Mouse (Mus musculus) forebrain, embryonic 16.5 days (tissue): ENCODE data around the gene Trappc6a. TPM values are rescaled to one million over a fixed set of nuclear protein-coding genes. Genes with fewer than 3 reads are reported as not detected.
A peak's percentile ranks its signal among the peaks of the same experiment; 100 is the strongest.

ENCODE experiments used
- ATAC-seq: fragments of 200-750 bp; cut with Nextera tagmentation; 2 replicates; pipeline ENCODE4 v1.8.0; 2017; ENCODE audit warnings: mild to moderate bottlenecking, moderate library complexity
- H3K27ac ChIP-seq: fragments of 300-500 bp; sonication (generic); 2 replicates; pipeline ENCODE4 v1.5.1; 2014; ENCODE audit warnings: low read length, control low read depth
- H3K27me3 ChIP-seq: fragments of 300-500 bp; sonication (generic); replicated peaks from 2 replicates; pipeline ENCODE4 v1.6.1; 2014; ENCODE audit warnings: low read length; ENCODE audit not compliant: control insufficient read depth, insufficient read depth
- H3K36me3 ChIP-seq: fragments of 300-500 bp; sonication (generic); 2 replicates; pipeline ENCODE4 v1.6.1; 2014; ENCODE audit not compliant: control insufficient read depth, insufficient read depth
- H3K4me1 ChIP-seq: fragments of 300-500 bp; sonication (generic); replicated peaks from 2 replicates; pipeline ENCODE4 v1.6.1; 2014; ENCODE audit warnings: low read length; ENCODE audit not compliant: control insufficient read depth, insufficient read depth
- H3K4me2 ChIP-seq: fragments of 300-500 bp; sonication (generic); 2 replicates; pipeline ENCODE4 v1.6.1; 2014; ENCODE audit warnings: mild to moderate bottlenecking, low read length, control low read depth
- H3K4me3 ChIP-seq: fragments of 300-500 bp; sonication (generic); replicated peaks from 2 replicates; pipeline ENCODE4 v1.5.1; 2014; ENCODE audit warnings: mild to moderate bottlenecking, low read length, control low read depth
- H3K9ac ChIP-seq: fragments of 300-500 bp; sonication (generic); replicated peaks from 2 replicates; pipeline ENCODE4 v1.6.1; 2014; ENCODE audit warnings: low read depth, low read length, control low read depth
- H3K9me3 ChIP-seq: fragments of 300-500 bp; sonication (generic); 2 replicates; pipeline ENCODE4 v1.6.1; 2016; ENCODE audit warnings: low read length; ENCODE audit not compliant: control insufficient read depth
- WGBS: fragments of 180-500 bp; shearing (Covaris S2); extraction: QIAGEN DNeasy Blood & Tissue Kit; methylation state at CpG from one replicate; pipeline ENCODE4 v1.1.7; 2014; 5-methylcytosine and 5-hydroxymethylcytosine counted together
- polyA plus RNA-seq: library from polyadenylated mRNA; unstranded; fragments of >200 nt; fragmentation: Nextera tagmentation; extraction: Ambion mirVana; gene quantifications from 2 replicates; pipeline ENCODE4 v1.2.1, GENCODE M21; 2015

Gene Trappc6a
- polyA plus RNA-seq, 1 experiment from 2014 or later, result 31.2 TPM

DNA sequence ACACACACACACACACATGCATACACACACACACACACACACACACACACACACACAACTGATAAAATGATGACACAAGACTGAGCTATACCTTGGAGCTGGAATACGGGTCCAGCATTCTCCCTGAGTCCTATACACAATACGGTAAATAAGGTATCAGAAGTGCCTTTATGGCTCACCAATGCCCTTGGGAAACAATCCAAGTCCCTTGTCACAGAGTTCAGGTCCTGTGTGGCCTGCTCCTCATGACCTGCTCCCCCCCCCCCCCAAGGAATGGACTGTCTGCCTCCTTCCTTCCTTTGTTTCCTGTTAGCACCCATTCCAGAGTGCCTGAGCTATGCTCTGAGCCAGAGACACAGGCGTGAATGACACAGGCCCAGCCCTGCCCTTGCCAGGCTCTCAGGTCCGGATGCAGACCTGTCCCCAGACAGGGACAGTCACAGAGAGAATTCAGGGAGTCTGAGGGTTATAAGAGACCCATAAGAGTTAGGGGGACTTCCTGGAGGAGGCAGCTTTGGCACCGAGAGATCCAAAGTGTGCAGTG lies 41.5 kb upstream of the Trappc6a start:
- no peaks in the 10 kb centered on the region for H3K36me3 ChIP-seq
- H3K9ac ChIP-seq, result no peak overlapping the region
- 0 out of 2 replicates have a peak, but pooled peaks cover 2% of the 10 kb centered on the region for H3K4me1 ChIP-seq
- no peak overlapping the region for H3K4me2 ChIP-seq
- no peak overlapping the region for H3K4me3 ChIP-seq
- 66% methylated on average over 5 of the region's 5 CpGs for WGBS
- H3K27ac ChIP-seq, result no peak overlapping the region
- no peak for ATAC-seq
- peaks cover 39% of the 10 kb centered on the region for H3K27me3 ChIP-seq
- no peaks in the 10 kb centered on the region for H3K9me3 ChIP-seq

DNA sequence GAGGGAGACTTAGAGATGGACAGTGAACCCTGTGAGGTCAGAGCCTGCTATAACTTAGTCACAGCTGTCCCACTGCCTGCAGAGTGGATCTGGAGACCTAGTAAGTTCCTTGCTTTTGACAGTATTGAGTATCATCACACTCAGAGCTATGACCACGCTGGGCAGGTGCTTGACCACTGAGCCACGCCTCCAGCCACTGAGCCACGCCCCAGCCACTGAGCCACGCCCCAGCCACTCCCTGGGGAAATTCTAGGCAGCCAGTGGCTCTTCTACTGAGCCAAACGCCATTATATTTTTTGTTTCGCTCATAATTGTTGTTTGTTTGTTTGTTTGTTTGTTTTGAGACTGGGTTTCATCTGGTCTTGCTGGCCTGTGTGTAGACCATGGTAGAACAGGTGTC lies 40.6 kb upstream of the Trappc6a start:
- ATAC-seq, result no peak
- Histone ChIP-seq H3K9me3 (no peaks in the 10 kb centered on the region), H3K9ac (no peak overlapping the region), H3K4me1 (0 out of 2 replicates have a peak, but pooled peaks cover 2% of the 10 kb centered on the region), H3K27ac (no peak overlapping the region), H3K4me2 (no peak overlapping the region), H3K36me3 (no peaks in the 10 kb centered on the region), H3K27me3 (peaks cover 48% of the 10 kb centered on the region), H3K4me3 (no peak overlapping the region)
- 32% methylated on average over 6 of the region's 6 CpGs for WGBS

- ATAC-seq, result no peak
- Histone ChIP-seq H3K9me3 (no peaks in the 10 kb centered on the region), H3K4me1 (0 out of 2 replicates have a peak, but pooled peaks cover 2% of the 10 kb centered on the region), H3K9ac (no peak overlapping the region), H3K4me3 (no peak overlapping the region), H3K27ac (no peak overlapping the region), H3K36me3 (no peaks in the 10 kb centered on the region), H3K4me2 (no peak overlapping the region), H3K27me3 (peaks cover 54% of the 10 kb centered on the region)
- WGBS, result 64% methylated on average over 12 of the region's 12 CpGs
Measured at GRCm38 (mm10) chr7:19468279-19468678, 39.9 kb upstream of the Trappc6a start.

DNA sequence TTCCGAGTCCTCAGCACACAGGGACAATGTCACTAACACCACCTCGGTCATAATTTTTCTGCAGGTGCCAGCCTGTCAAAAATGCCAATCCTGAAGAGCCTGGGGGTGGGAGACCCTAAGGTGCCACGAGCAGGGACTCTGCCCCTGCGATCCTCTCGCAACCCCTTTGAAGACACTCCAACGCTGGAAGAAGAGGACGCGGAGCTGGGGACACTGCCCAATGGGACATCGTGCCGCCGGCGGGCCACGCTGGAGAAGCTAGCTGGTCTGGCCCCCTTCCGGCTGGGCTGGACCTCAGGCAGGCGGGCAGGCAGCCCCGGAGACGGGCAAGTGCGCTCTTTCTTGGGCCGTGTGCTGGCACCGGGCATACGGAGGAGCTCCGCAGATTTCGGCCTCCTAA lies 38.8 kb upstream of the Trappc6a start:
- Histone ChIP-seq H3K4me3 (no peak overlapping the region), H3K9me3 (no peaks in the 10 kb centered on the region), H3K4me2 (no peak overlapping the region), H3K4me1 (peaks cover 3% of the 10 kb centered on the region; the same call in 1 of the 2 replicates), H3K27me3 (peaks cover 60% of the 10 kb centered on the region), H3K27ac (no peak overlapping the region), H3K36me3 (no peaks in the 10 kb centered on the region), H3K9ac (no peak overlapping the region)
- WGBS, result 19% methylated on average over 22 of the region's 23 CpGs
- no peak for ATAC-seq

- no peak overlapping the region for H3K27ac ChIP-seq
- no peaks in the 10 kb centered on the region for H3K36me3 ChIP-seq
- H3K27me3 ChIP-seq, result peaks cover 63% of the 10 kb centered on the region
- H3K9me3 ChIP-seq, result no peaks in the 10 kb centered on the region
- H3K4me1 ChIP-seq, result peaks cover 3% of the 10 kb centered on the region; the same call in 1 of the 2 replicates
- no peak overlapping the region for H3K4me3 ChIP-seq
- no peak overlapping the region for H3K9ac ChIP-seq
- 12% methylated on average over 14 of the region's 14 CpGs for WGBS
- no peak overlapping the region for H3K4me2 ChIP-seq
- no peak for ATAC-seq
Measured at GRCm38 (mm10) chr7:19470308-19470707, 37.9 kb upstream of the Trappc6a start.

GRCm38 (mm10) chr7:19472403-19472802 lies 35.8 kb upstream of the Trappc6a start:
- Histone ChIP-seq H3K4me1 (peaks cover 3% of the 10 kb centered on the region; the same call in 1 of the 2 replicates), H3K4me2 (no peak overlapping the region), H3K4me3 (no peak overlapping the region), H3K9me3 (no peaks in the 10 kb centered on the region), H3K27me3 (peaks cover 61% of the 10 kb centered on the region), H3K36me3 (no peaks in the 10 kb centered on the region), H3K9ac (no peak overlapping the region), H3K27ac (no peak overlapping the region)
- WGBS, result 45% methylated on average over 4 of the region's 4 CpGs
- no peak for ATAC-seq

DNA sequence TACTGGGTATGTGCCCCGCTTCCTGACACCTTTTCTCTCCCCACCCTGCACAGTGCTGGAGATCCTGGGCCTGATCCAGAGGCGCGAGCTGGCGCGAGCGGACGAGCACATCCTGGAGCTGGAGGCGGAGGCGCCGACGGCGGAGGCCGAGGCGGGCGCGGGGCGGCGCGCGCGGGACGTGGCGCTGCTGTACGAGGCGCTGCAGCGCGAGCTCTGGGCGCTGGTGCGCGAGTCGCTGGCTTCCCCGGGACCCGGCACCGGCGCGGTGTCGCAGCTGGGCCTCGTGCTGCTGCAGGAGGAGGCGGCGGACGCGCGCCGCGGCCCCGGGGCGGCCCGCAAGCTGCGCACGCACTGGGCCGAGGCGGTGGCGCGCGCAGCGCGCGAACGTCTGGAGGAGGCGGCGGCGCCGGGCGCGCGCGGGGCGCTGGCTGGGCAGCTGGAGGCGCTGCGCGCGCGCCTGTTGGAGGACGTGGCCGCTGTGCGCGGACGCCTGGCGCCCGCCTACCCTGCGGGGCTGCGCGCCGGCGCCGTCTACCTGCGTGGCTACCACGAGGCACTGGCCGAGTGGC lies 34.2 kb upstream of the Trappc6a start:
- Histone ChIP-seq H3K4me2 (peak overlapping the region; percentile 82), H3K9ac (peak overlapping the region; percentile 72), H3K27ac (peak overlapping the region; percentile 66), H3K36me3 (no peaks in the 10 kb centered on the region), H3K27me3 (peaks cover 59% of the 10 kb centered on the region), H3K9me3 (no peaks in the 10 kb centered on the region), H3K4me1 (peaks cover 3% of the 10 kb centered on the region; the same call in 1 of the 2 replicates), H3K4me3 (peak overlapping the region; percentile 53)
- peak; percentile 91 for ATAC-seq
- WGBS, result under 1% methylated on average over 78 of the region's 89 CpGs

- H3K4me3 ChIP-seq, result no peak overlapping the region
- H3K4me2 ChIP-seq, result no peak overlapping the region
- no peaks in the 10 kb centered on the region for H3K36me3 ChIP-seq
- 74% methylated on average over 2 of the region's 2 CpGs for WGBS
- H3K4me1 ChIP-seq, result peaks cover 3% of the 10 kb centered on the region; the same call in 1 of the 2 replicates
- no peak overlapping the region for H3K9ac ChIP-seq
- no peak for ATAC-seq
- peaks cover 31% of the 10 kb centered on the region for H3K27me3 ChIP-seq
- no peaks in the 10 kb centered on the region for H3K9me3 ChIP-seq
- H3K27ac ChIP-seq, result no peak overlapping the region
Measured at GRCm38 (mm10) chr7:19477084-19477483, 31.1 kb upstream of the Trappc6a start.

GRCm38 (mm10) chr7:19477624-19478384 lies 30.4 kb upstream of the Trappc6a start:
- Histone ChIP-seq H3K4me1 (peaks cover 3% of the 10 kb centered on the region; the same call in 1 of the 2 replicates), H3K4me3 (no peak overlapping the region), H3K4me2 (no peak overlapping the region), H3K36me3 (no peaks in the 10 kb centered on the region), H3K27ac (no peak overlapping the region), H3K27me3 (peaks cover 24% of the 10 kb centered on the region), H3K9ac (no peak overlapping the region), H3K9me3 (no peaks in the 10 kb centered on the region)
- no peak for ATAC-seq
- 24% methylated on average over 14 of the region's 14 CpGs for WGBS
